Mouse (Mus musculus): Measurements from ENCODE around the gene Ros1. TPM values are rescaled to one million over a fixed set of nuclear protein-coding genes. Genes with fewer than 3 reads are reported as not detected.

Ros1 gene
- 0.02 and 0.07 TPM in 2 replicates for polyA plus RNA-seq (2012; rRNA removed)

DNA sequence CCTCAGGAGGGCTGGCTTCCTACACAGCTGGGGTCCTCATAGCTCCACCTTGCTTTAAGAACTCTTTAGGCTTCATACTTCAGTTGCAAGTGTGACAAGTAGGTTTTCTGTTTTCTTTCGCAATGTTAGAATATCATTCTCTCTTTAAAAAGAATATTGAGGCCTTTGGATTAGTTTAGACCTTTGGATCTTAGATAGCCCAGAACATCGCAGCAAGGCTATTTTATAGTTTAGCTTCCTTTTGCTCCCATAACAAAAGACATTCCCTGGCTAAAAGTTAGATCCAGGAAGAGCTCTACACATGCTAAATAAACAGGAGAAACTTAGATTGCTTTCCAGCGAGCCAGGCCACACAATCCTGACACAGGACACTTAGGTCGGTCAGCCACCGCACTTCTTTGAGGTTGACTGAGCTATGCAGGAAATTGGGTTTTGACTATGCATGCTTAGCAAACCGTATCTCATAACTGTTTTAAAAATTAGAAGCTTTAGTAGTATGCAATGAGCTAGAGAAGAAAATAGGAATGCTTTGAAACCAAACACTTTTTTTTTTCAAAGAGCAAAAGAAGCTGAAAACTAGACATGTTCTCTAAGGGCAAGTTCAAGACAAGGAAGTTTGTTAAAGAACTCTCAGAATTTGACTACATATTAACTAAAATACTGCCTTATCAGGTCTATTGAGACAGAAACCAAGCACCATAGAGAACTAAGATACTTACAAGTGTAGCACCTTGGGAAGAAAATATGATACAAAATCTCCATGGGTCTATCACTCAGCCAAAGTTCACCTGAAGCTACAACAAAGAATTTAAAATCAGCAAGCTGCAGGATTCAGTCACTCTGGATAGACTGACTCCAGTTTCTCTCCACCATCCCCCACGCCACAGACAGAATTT is at the start of gene Ros1:
Gene Ros1, minus strand, starts transcription at position 288 of the 896 bp plus-strand sequence.

DNA sequence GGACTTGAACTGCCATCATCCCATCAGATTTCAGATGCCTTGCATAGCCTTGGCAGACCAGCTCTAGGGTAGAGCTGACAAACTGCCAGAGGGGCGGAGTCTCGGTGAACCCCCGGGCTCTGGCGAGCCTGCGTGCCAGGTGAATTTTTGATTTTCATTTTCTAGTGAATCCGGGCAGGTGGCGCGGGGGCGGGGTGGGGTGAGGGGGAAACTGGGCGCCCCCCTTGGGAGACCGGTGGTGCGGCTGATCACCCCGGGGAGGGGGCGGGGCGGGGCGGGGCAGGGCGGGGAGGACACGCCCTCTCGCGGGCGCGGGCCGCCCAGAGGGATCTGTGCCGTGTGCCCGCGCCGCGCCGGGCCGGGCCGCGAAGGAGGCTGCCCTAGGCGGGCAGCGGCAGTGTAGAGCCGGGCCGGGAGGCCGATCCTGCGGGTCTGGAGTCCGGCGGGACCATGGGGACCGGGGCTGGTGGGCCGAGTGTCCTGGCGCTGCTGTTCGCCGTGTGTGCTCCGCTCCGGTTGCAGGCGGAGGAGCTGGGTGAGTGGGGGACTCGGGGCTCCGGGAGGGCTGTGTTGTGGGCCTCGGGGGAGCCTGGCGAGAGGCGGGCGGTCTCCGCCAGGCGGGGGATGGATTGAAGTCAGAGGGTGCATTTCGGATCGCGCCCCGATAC is 38.4 kb upstream of the Ros1 start, which contains the start of gene Dcbld1:
Gene Dcbld1, plus strand, starts transcription at position 319 of the 668 bp plus-strand sequence.

DNA sequence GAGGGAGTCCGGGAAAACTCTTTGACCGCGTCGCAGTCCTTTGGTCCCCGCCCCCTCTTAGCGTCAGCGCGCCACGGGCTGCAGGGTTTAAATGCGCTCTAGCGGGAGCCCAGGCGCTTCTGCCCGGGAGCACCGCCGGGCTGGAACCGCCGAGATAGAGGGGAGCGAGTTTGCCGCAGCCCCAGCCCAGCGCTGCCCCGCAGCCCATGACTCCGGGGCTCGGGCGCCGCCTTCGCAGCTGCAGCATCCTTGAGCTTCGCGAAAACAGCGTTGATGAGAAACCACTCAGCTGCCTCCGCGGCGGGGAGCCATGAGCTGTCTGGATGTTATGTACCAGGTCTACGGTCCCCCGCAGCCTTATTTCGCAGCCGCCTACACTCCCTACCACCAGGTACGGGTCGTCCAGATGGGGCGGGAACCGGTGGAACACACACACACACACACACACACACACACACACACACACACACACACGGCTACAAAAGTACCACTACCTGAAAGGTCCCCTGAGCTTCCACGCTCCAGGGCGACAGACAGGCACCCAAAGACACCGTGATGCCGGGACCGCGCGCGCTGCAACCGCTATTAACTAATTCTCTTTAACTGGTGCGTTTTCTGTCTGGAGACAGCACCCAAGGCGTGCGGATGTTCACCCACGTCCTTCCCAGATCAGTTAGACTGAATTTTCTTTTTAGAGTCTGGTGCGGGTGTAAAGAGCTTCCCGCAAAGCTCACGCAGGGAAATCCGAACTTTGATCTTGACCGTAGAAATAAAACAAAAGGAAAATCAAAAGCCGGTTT is 172.4 kb downstream of the Ros1 start, which contains the start of gene Vgll2:
Gene Vgll2, plus strand, starts transcription at position 90 of the 800 bp plus-strand sequence.

Other genes starting within 250 kb of the Ros1 start
- gene Vgll2, start 172.7 kb downstream of the Ros1 start, polyA plus RNA-seq (2012; rRNA removed): 0.16 and 10.8 TPM in 2 replicates
- gene Dcbld1, start 38.4 kb upstream of the Ros1 start, polyA plus RNA-seq (2012; rRNA removed): 10.3 and 11.7 TPM in 2 replicates
- gene Gm26741, start 163.5 kb upstream of the Ros1 start, polyA plus RNA-seq (2012; rRNA removed): not detected in 2 replicates
- 15.7 and 15.9 TPM in 2 replicates for gene Gopc, start 186.9 kb upstream of the Ros1 start, polyA plus RNA-seq (2012; rRNA removed)
- gene Nepn, start 193.7 kb upstream of the Ros1 start, polyA plus RNA-seq (2012; rRNA removed): 0.71 and 1.2 TPM in 2 replicates
- 18.5 and 25.4 TPM in 2 replicates for gene Nus1, start 222.3 kb upstream of the Ros1 start, polyA plus RNA-seq (2012; rRNA removed)